Mouse (Mus musculus): ENCODE results near the gene Aagab. TPM values are rescaled to one million over a fixed set of nuclear protein-coding genes. Genes with fewer than 3 reads are reported as not detected.

The Aagab gene
- total RNA-seq, 2 experiments from 2014 or later = 21.4 to 40.3 TPM

Other genes with a start within 250 kb of the Aagab start
- gene Map2k5, start 224.8 kb upstream of the Aagab start, total RNA-seq (2014; fragmentation: Nextera tagmentation) = 16.6 and 26.5 TPM in 2 replicates
- 11.3 and 11.8 TPM in 2 replicates for gene Map2k5, start 224.8 kb upstream of the Aagab start, total RNA-seq (2017)
- 11.4 and 22.5 TPM in 2 replicates for gene 2300009A05Rik, start 203.4 kb upstream of the Aagab start, total RNA-seq (2014; fragmentation: Nextera tagmentation)
- 5.1 and 12.0 TPM in 2 replicates for gene 2300009A05Rik, start 203.4 kb upstream of the Aagab start, total RNA-seq (2017)
- 0.07 TPM in 1 of 2 replicates, not detected in the other for gene Iqch, start 167 bp upstream of the Aagab start, total RNA-seq (2014; fragmentation: Nextera tagmentation)
- gene Iqch, start 167 bp upstream of the Aagab start, total RNA-seq (2017) = not detected in 2 replicates
- 14.1 and 19.7 TPM in 2 replicates for gene Smad3, start 155.3 kb downstream of the Aagab start, total RNA-seq (2014; fragmentation: Nextera tagmentation)
- gene Smad3, start 155.3 kb downstream of the Aagab start, total RNA-seq (2017) = 11.9 and 15.9 TPM in 2 replicates

Data from megakaryocyte-erythroid progenitor cell, adult 5-6 weeks (primary cell).